Mouse (Mus musculus): ENCODE measurements around the gene Xpc. TPM values are rescaled to one million over a fixed set of nuclear protein-coding genes. Genes with fewer than 3 reads are reported as not detected.

The Xpc gene
- polyA plus RNA-seq, 1 experiment: 4.5 TPM

GRCm38 (mm10) chr6:91541276-91541675, 25.6 kb upstream of the Xpc start:
- Histone ChIP-seq H3K79me2 (ENCODE audit: control insufficient read depth, insufficient read depth) (no peaks in the 10 kb centered on the region), H3K79me3 (ENCODE audit: low read depth) (no peaks in the 10 kb centered on the region), H3K36me3 (ENCODE audit: control insufficient read depth, insufficient read depth) (no peaks in the 10 kb centered on the region), H3K4me3 (ENCODE audit: insufficient read depth, poor library complexity, severe bottlenecking) (no peak overlapping the region), H3K27me3 (ENCODE audit: control insufficient read depth, insufficient read depth, insufficient read length) (no peaks in the 10 kb centered on the region), H3ac (ENCODE audit: control insufficient read depth, insufficient read length, low read depth) (no peak overlapping the region)
- no peak for TF ChIP-seq FOSL1 (IDR thresholded peaks at IDR 0.05; ENCODE audit: insufficient read depth, low read length, poor library complexity, severe bottlenecking)
- TF ChIP-seq MAX (IDR thresholded peaks at IDR 0.05): no peak
- TF ChIP-seq USF1 (IDR thresholded peaks at IDR 0.05; ENCODE audit: low read depth): no peak
- TF ChIP-seq CTCF (IDR thresholded peaks at IDR 0.05; ENCODE audit: control insufficient read depth, insufficient read depth, insufficient read length): no peak
- TF ChIP-seq CEBPB (IDR thresholded peaks at IDR 0.05; ENCODE audit: low read depth): no peak
- TF ChIP-seq MYOD1 (IDR thresholded peaks at IDR 0.05; ENCODE audit: control insufficient read depth, insufficient read length, low read depth): no peak
- TF ChIP-seq MYOG (IDR thresholded peaks at IDR 0.05; ENCODE audit: control insufficient read depth, extremely low read depth, insufficient read length): no peak

GRCm38 (mm10) chr6:91536047-91536765, 20.5 kb upstream of the Xpc start:
- TF ChIP-seq MYOG (IDR thresholded peaks at IDR 0.05; ENCODE audit: control insufficient read depth, extremely low read depth, insufficient read length) (no peak), CEBPB (IDR thresholded peaks at IDR 0.05; ENCODE audit: low read depth) (no peak), MYOD1 (IDR thresholded peaks at IDR 0.05; ENCODE audit: control insufficient read depth, insufficient read length, low read depth) (no peak), CTCF (IDR thresholded peaks at IDR 0.05; ENCODE audit: control insufficient read depth, insufficient read depth, insufficient read length) (no peak), FOSL1 (IDR thresholded peaks at IDR 0.05; ENCODE audit: insufficient read depth, low read length, poor library complexity, severe bottlenecking) (no peak), MAX (IDR thresholded peaks at IDR 0.05) (no peak), USF1 (IDR thresholded peaks at IDR 0.05; ENCODE audit: low read depth) (no peak)
- no peaks in the 10 kb centered on the region for H3K27me3 ChIP-seq (ENCODE audit: control insufficient read depth, insufficient read depth, insufficient read length)

GRCm38 (mm10) chr6:91535231-91535630, 19.5 kb upstream of the Xpc start:
- no peak for TF ChIP-seq CTCF (IDR thresholded peaks at IDR 0.05; ENCODE audit: control insufficient read depth, insufficient read depth, insufficient read length)
- no peak for TF ChIP-seq USF1 (IDR thresholded peaks at IDR 0.05; ENCODE audit: low read depth)
- no peak for TF ChIP-seq CEBPB (IDR thresholded peaks at IDR 0.05; ENCODE audit: low read depth)
- TF ChIP-seq MYOG (IDR thresholded peaks at IDR 0.05; ENCODE audit: control insufficient read depth, extremely low read depth, insufficient read length): no peak
- no peak for TF ChIP-seq FOSL1 (IDR thresholded peaks at IDR 0.05; ENCODE audit: insufficient read depth, low read length, poor library complexity, severe bottlenecking)
- no peak for TF ChIP-seq MYOD1 (IDR thresholded peaks at IDR 0.05; ENCODE audit: control insufficient read depth, insufficient read length, low read depth)
- Histone ChIP-seq H3K79me2 (ENCODE audit: control insufficient read depth, insufficient read depth) (no peaks in the 10 kb centered on the region), H3ac (ENCODE audit: control insufficient read depth, insufficient read length, low read depth) (no peak overlapping the region), H3K79me3 (ENCODE audit: low read depth) (no peaks in the 10 kb centered on the region), H3K27me3 (ENCODE audit: control insufficient read depth, insufficient read depth, insufficient read length) (no peaks in the 10 kb centered on the region), H3K36me3 (ENCODE audit: control insufficient read depth, insufficient read depth) (no peaks in the 10 kb centered on the region), H3K4me3 (ENCODE audit: insufficient read depth, poor library complexity, severe bottlenecking) (no peak overlapping the region)

More at GRCm38 (mm10) chr6:91536047-91536765, 20.5 kb upstream of the Xpc start:
- Histone ChIP-seq H3ac (ENCODE audit: control insufficient read depth, insufficient read length, low read depth) (no peak overlapping the region), H3K36me3 (ENCODE audit: control insufficient read depth, insufficient read depth) (no peaks in the 10 kb centered on the region), H3K4me3 (ENCODE audit: insufficient read depth, poor library complexity, severe bottlenecking) (no peak overlapping the region), H3K79me2 (ENCODE audit: control insufficient read depth, insufficient read depth) (no peaks in the 10 kb centered on the region), H3K79me3 (ENCODE audit: low read depth) (no peaks in the 10 kb centered on the region)

GRCm38 (mm10) chr6:91534268-91534667, 18.6 kb upstream of the Xpc start:
- H3K36me3 ChIP-seq (ENCODE audit: control insufficient read depth, insufficient read depth): no peaks in the 10 kb centered on the region
- H3ac ChIP-seq (ENCODE audit: control insufficient read depth, insufficient read length, low read depth): no peak overlapping the region
- no peaks in the 10 kb centered on the region for H3K79me2 ChIP-seq (ENCODE audit: control insufficient read depth, insufficient read depth)
- no peaks in the 10 kb centered on the region for H3K79me3 ChIP-seq (ENCODE audit: low read depth)
- H3K4me3 ChIP-seq (ENCODE audit: insufficient read depth, poor library complexity, severe bottlenecking): no peak overlapping the region
- no peaks in the 10 kb centered on the region for H3K27me3 ChIP-seq (ENCODE audit: control insufficient read depth, insufficient read depth, insufficient read length)
- TF ChIP-seq CTCF (IDR thresholded peaks at IDR 0.05; ENCODE audit: control insufficient read depth, insufficient read depth, insufficient read length) (no peak), MAX (IDR thresholded peaks at IDR 0.05) (no peak), MYOD1 (IDR thresholded peaks at IDR 0.05; ENCODE audit: control insufficient read depth, insufficient read length, low read depth) (no peak), CEBPB (IDR thresholded peaks at IDR 0.05; ENCODE audit: low read depth) (no peak), USF1 (IDR thresholded peaks at IDR 0.05; ENCODE audit: low read depth) (no peak), MYOG (IDR thresholded peaks at IDR 0.05; ENCODE audit: control insufficient read depth, extremely low read depth, insufficient read length) (no peak), FOSL1 (IDR thresholded peaks at IDR 0.05; ENCODE audit: insufficient read depth, low read length, poor library complexity, severe bottlenecking) (no peak)

GRCm38 (mm10) chr6:91533771-91534170, 18.1 kb upstream of the Xpc start:
- no peak overlapping the region for H3K4me3 ChIP-seq (ENCODE audit: insufficient read depth, poor library complexity, severe bottlenecking)
- no peaks in the 10 kb centered on the region for H3K79me2 ChIP-seq (ENCODE audit: control insufficient read depth, insufficient read depth)
- no peak for TF ChIP-seq CTCF (IDR thresholded peaks at IDR 0.05; ENCODE audit: control insufficient read depth, insufficient read depth, insufficient read length)
- TF ChIP-seq MAX (IDR thresholded peaks at IDR 0.05): no peak
- no peak for TF ChIP-seq MYOD1 (IDR thresholded peaks at IDR 0.05; ENCODE audit: control insufficient read depth, insufficient read length, low read depth)
- no peak for TF ChIP-seq FOSL1 (IDR thresholded peaks at IDR 0.05; ENCODE audit: insufficient read depth, low read length, poor library complexity, severe bottlenecking)
- TF ChIP-seq USF1 (IDR thresholded peaks at IDR 0.05; ENCODE audit: low read depth): no peak
- no peak for TF ChIP-seq CEBPB (IDR thresholded peaks at IDR 0.05; ENCODE audit: low read depth)
- no peak for TF ChIP-seq MYOG (IDR thresholded peaks at IDR 0.05; ENCODE audit: control insufficient read depth, extremely low read depth, insufficient read length)
- H3ac ChIP-seq (ENCODE audit: control insufficient read depth, insufficient read length, low read depth): no peak overlapping the region
- no peaks in the 10 kb centered on the region for H3K79me3 ChIP-seq (ENCODE audit: low read depth)
- H3K27me3 ChIP-seq (ENCODE audit: control insufficient read depth, insufficient read depth, insufficient read length): no peaks in the 10 kb centered on the region
- no peaks in the 10 kb centered on the region for H3K36me3 ChIP-seq (ENCODE audit: control insufficient read depth, insufficient read depth)

All from C2C12 (cell line).